Mouse (Mus musculus) kidney, postnatal 10 days (tissue): ENCODE results near the gene Twsg1.
A peak's percentile ranks its signal among the peaks of the same experiment; 100 is the strongest.

Experiments used
- DNase-seq: peaks from one replicate; pipeline ENCODE4 v3.0.0; 2021; ENCODE audit warnings: mixed read lengths

Twsg1 gene

DNA sequence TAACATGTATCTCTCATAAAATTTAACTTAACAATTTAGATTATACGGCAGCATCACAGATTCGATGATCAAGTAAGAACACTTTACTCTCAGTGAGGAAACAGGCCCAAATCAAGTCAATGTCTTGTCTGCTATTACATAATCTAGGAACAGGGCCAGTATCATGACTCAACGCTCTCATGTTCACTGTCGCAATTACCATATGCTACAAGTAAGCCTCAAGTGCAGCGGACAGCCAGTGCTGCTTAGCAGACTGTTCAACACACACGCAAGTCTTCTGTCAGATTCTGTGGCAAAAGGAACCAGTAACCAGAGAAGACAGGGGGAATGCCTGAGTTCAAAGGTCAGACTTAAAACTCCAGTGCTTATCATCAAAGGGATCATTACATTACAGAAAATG lies 20.1 kb downstream of the Twsg1 start:
- peak; percentile 32 for DNase-seq

GRCm38 (mm10) chr17:65930158-65930826 lies 20.7 kb downstream of the Twsg1 start:
- DNase-seq = no peak

- DNase-seq = no peak
Observed at GRCm38 (mm10) chr17:65929319-65929978, 21.6 kb downstream of the Twsg1 start.

GRCm38 (mm10) chr17:65927077-65927476 lies 23.9 kb downstream of the Twsg1 start:
- DNase-seq = no peak

DNA sequence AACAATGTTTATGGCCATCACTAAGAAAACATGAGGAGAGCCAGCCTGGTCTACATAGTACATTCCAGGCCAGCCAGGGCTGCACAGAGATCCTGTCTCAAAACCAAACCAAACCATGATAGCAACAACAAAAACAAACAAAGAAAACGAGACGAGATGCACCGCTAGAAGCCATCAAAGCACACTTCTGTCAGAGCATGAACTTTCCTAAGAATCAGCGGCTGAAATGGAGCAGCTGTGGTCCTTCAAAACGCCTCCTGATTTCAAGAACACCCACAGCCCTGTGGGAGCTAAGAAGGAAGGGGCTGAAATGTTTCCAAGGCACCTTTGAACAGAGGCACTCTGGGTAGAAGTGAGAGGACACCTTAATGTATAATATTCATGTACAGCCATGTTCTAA lies 26.8 kb downstream of the Twsg1 start:
- DNase-seq = no peak

DNA sequence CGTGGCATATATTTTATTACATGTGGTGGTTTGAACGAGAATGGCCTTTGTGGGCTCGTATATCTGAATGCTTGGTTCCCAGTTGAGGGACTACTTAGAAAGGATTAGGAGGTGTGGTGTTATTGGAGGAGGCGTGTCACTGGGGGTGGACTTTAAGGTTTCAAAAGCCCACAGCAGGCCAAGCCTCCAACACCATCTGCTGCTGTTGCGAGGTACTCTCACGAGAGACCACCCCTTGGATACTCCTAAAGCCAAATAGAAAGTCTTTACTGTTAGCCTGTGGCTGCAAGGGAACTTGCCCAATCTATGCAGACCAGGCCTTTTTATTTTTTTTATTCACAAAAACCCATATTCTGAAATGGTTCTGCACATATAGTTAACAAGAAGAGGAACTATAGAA lies 29.1 kb downstream of the Twsg1 start:
- no peak for DNase-seq

DNA sequence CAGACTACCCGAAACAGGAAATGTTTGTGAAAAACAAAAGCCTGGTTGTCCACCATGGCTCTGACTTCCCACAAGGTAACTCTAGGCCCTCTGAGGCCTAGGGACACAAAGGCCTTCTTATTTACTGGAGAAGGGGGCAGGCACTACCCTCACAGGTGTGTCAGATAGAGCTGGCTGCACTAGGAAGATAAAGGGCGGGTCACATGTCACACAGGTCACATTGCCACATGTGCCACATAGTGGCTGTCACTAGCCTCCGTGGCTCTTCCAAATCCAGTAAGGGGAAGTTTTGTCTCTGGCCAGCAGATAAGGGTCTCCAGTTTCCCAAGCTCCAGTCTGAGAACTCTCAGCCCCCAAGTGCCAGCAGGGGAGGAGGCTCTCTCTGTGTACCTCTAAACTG lies 31.8 kb downstream of the Twsg1 start:
- DNase-seq = no peak

DNA sequence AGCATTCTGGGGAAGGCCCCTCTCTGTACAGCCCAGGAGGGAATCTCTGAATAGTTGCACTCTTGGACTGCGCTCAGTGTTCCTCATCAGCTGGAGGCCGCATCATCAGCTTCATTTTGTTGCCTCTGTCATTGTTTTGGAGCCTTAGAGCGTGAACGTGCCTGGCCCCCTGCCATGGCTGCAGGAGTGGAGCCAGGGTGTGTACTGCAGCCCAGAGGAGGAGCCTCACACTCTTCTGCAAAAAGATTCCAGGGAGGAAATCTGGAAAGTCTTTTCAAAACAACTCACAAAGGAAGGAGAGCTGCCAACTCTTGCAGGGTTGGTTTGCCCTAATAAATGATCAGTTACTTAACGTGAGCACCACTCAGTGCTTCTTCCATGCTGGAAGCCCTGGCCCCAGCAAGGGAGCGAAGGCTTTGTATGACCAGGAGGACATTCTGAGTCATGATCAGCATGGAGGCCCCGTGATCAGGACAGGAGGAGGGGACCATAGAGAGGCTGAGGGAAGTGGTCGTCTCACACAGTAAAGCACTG lies 34.8 kb downstream of the Twsg1 start:
- peak; percentile 93 for DNase-seq

- no peak for DNase-seq
Observed at GRCm38 (mm10) chr17:65914083-65914482, 36.9 kb downstream of the Twsg1 start.

DNA sequence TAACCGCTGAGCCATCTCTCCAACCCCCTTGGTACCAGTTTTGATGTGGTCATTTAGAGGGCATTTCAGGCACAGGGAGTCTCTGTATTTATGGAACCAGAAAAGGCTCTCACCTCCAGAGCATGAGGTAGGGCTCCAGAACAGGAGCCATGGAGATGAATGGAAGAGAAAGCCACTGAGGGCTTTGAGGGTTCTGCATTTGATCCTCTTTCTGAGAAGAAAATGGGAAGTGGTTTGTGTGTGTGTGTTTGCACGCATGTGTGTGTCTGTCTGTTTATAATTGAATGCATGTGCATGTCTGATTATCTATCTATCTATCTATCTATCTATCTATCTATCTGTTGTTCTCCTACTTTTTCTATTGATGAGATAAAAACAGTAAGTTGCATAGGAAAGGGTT lies 38.8 kb downstream of the Twsg1 start:
- DNase-seq = no peak

GRCm38 (mm10) chr17:65911285-65912069 lies 39.5 kb downstream of the Twsg1 start:
- DNase-seq = no peak

DNA sequence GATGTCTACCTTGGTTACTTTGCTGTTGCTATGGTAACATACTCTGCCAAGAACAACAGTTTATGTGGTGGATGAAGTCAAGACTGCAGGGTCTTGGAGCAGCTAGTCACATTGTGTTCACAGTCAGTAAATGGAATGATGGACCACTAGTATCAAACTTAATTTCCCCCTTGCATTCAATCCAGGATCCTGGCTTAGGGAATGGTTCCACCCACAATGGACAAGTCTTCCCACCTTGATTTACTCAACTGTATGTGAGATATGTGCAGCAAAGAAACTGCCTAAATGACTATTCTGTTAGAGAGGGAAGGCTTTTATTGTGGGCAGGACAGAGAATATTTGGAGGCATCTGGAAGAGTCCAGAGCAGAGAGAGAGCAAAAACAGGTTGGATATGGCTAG lies 42.8 kb downstream of the Twsg1 start:
- no peak for DNase-seq

- peak; percentile 38 for DNase-seq
Observed at GRCm38 (mm10) chr17:65906895-65907401, 44.1 kb downstream of the Twsg1 start.

DNA sequence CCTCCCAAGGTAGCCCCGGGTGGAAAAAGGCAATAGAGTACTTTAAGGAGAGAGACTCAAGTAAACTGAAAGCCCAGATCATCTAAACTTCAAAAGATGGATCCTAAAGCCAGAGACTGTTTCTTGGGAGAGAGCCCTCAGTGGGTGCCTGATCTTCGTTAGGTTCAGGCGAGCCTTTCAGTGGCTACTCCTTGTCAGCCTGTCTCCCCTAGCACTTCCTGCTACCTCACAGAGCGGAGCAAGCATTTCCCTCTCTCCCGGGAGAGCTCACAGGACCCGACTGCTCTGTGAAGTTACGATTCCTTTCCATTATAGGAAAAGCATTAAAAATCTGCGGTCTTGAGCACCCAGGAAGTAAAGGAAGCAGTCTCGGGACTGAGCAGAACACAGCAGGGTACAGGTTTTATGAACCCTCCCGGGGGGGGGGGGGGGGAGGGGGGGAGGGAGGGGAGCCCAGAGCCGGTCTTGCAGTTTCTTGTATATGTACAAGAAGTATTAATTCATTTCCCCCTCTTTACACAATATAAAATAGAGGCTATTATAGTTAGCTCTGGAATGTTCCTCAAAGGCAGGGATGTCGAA lies 44.6 kb downstream of the Twsg1 start:
- DNase-seq = no peak

DNA sequence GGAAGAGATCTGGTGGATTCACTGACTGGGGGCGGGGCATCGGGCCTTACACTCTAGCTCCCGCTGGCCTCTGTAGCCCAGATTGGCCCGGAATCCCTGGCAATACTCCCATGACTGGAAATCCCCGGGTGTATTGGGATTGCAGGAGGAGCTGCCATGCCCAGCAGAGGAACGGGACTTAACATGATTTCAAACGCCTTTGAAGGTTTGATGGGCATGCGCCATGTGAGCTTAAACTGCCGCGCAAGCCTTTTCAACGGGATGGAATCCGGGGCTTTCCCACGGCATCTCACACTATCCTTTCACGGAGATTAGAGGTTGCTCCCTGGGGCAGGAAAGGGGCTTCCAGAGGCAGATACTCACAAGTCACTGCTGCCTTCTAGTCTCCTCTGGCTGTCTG lies 45.8 kb downstream of the Twsg1 start:
- no peak for DNase-seq

GRCm38 (mm10) chr17:65903826-65904225 lies 47.2 kb downstream of the Twsg1 start:
- no peak for DNase-seq

- DNase-seq = no peak
Observed at GRCm38 (mm10) chr17:65903011-65903410, 48.0 kb downstream of the Twsg1 start.

- DNase-seq = no peak
Observed at GRCm38 (mm10) chr17:65902281-65902680, 48.7 kb downstream of the Twsg1 start.

- DNase-seq = no peak
Observed at GRCm38 (mm10) chr17:65896016-65896415, 55.0 kb downstream of the Twsg1 start.

- no peak for DNase-seq
Observed at GRCm38 (mm10) chr17:65889476-65889875, 61.5 kb downstream of the Twsg1 start.

GRCm38 (mm10) chr17:65886571-65886970 lies 64.5 kb downstream of the Twsg1 start:
- peak; percentile 31 for DNase-seq

DNA sequence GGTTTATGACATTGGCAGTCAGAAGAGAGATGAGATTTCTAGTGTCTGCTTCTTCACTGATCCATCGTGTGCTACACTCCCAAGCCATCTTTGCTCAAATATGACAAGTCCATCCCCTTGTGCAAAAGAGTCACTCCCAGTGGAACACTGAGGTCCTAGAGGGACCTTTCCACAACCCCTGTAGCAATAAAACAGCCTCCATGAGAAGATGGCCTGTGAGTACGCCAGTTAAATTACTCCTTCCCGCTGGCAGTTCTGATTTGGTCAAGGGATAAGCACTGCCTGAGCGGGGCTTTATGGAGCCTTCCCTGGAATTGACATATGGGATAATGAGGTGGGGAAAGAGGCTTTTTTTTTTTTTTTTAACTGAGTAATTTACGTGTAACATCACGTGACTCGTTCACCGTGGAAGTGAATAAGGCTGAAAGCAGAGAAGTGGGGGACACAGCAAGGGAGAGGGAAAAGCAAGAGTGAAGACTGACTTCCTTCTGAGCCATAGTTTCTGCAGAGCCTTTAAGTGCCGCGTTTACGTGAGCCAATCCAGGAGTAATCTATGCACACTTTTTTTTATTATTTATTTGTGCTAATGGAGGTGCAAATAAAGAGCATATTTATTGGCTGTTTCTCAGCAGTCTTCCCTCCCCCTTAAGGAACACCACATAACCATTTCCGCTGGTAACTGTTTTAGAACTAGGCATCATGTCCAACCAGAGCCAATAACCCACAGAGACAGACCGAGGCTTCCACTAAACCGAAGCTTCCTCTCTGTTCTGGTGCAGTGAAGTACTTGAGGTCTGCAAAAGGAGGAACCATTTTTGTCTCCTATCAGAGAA lies 65.1 kb downstream of the Twsg1 start, which contains the start of gene Ralbp1:
Gene Ralbp1 (minus strand): TSS at position 102 of the 833 bp plus-strand sequence.
- DNase-seq = peak; percentile 24
